Mouse (Mus musculus) C2C12 (cell line): ENCODE data around the gene Klrb1f.

ENCODE experiments used
- CTCF ChIP-seq: IDR thresholded peaks from one replicate; pipeline ENCODE4 v1.5.1; 2011; ENCODE audit not compliant: control insufficient read depth, insufficient read depth, insufficient read length
- MYOD1 ChIP-seq: IDR thresholded peaks from one replicate; pipeline ENCODE4 v1.6.1; 2011; ENCODE audit warnings: low read depth; ENCODE audit not compliant: control insufficient read depth, insufficient read length

GRCm38 (mm10) chr6:129097929-129098328, 52.2 kb downstream of the Klrb1f start:
- no peak for TF ChIP-seq CTCF
- TF ChIP-seq MYOD1: no peak
